Mouse (Mus musculus) liver, embryonic 12.5 days (tissue): ENCODE data around the gene Atxn1l. TPM values are rescaled to one million over a fixed set of nuclear protein-coding genes. Genes with fewer than 3 reads are reported as not detected.

Source experiments
- ATAC-seq: fragments of 200-750 bp; cut with Nextera tagmentation; 2 replicates; pipeline ENCODE4 v1.8.0; 2017; ENCODE audit warnings: moderate number of reproducible peaks, mild to moderate bottlenecking, moderate library complexity
- H3K27ac ChIP-seq: fragments of 300-500 bp; sonication (generic); 2 replicates; pipeline ENCODE4 v1.5.1; 2016; ENCODE audit warnings: mild to moderate bottlenecking
- H3K27me3 ChIP-seq: fragments of 300-500 bp; sonication (generic); replicated peaks from 2 replicates; pipeline ENCODE4 v1.6.1; 2016; ENCODE audit warnings: mild to moderate bottlenecking, moderate library complexity
- H3K36me3 ChIP-seq: fragments of 300-500 bp; sonication (generic); 2 replicates; pipeline ENCODE4 v1.6.1; 2016; ENCODE audit warnings: mild to moderate bottlenecking, moderate library complexity
- H3K4me1 ChIP-seq: fragments of 300-500 bp; sonication (generic); 2 replicates; pipeline ENCODE4 v1.6.1; 2016
- H3K4me2 ChIP-seq: fragments of 300-500 bp; sonication (generic); 2 replicates; pipeline ENCODE4 v1.6.1; 2016; ENCODE audit warnings: mild to moderate bottlenecking, moderate library complexity
- H3K4me3 ChIP-seq: fragments of 300-500 bp; sonication (generic); 2 replicates; pipeline ENCODE4 v1.5.1; 2016; ENCODE audit warnings: mild to moderate bottlenecking, moderate library complexity
- H3K9ac ChIP-seq: fragments of 300-500 bp; sonication (generic); 2 replicates; pipeline ENCODE4 v1.6.1; 2016; ENCODE audit warnings: mild to moderate bottlenecking, moderate library complexity
- H3K9me3 ChIP-seq: fragments of 300-500 bp; sonication (generic); replicated peaks from 2 replicates; pipeline ENCODE4 v1.6.1; 2016; ENCODE audit warnings: mild to moderate bottlenecking, moderate library complexity
- WGBS: fragments of 180-500 bp; shearing (Covaris S2); methylation state at CpG from one replicate; pipeline ENCODE4 v1.1.7; 2016; ENCODE audit not compliant: insufficient replicate concordance; 5-methylcytosine and 5-hydroxymethylcytosine counted together
- polyA plus RNA-seq: library from polyadenylated mRNA; unstranded; fragments of >200 nt; fragmentation: Nextera tagmentation; extraction: Ambion mirVana; gene quantifications from 2 replicates; pipeline ENCODE4 v1.2.1, GENCODE M21; 2016

Atxn1l gene
- polyA plus RNA-seq, 1 experiment from 2014 or later: 3.9 TPM

GRCm38 (mm10) chr8:109714961-109715360, 22.6 kb downstream of the Atxn1l start:
- H3K27ac ChIP-seq: no peak overlapping the region
- no peak overlapping the region for H3K9ac ChIP-seq
- no peaks in the 10 kb centered on the region for H3K27me3 ChIP-seq
- 77% methylated on average over 5 of the region's 5 CpGs for WGBS
- no peak overlapping the region for H3K4me2 ChIP-seq
- ATAC-seq: no peak
- H3K36me3 ChIP-seq: peaks cover 90% of the 10 kb centered on the region
- H3K9me3 ChIP-seq: no peaks in the 10 kb centered on the region
- H3K4me3 ChIP-seq: no peak overlapping the region
- H3K4me1 ChIP-seq: no peaks in the 10 kb centered on the region

- ATAC-seq: no peak
- WGBS: 74% methylated on average over 1 of the region's 1 CpGs
- H3K36me3 ChIP-seq: peaks cover 90% of the 10 kb centered on the region
Measured at GRCm38 (mm10) chr8:109712521-109712920, 25.0 kb downstream of the Atxn1l start.

GRCm38 (mm10) chr8:109707921-109708320, 29.6 kb downstream of the Atxn1l start:
- no peak for ATAC-seq
- Histone ChIP-seq H3K9me3 (no peaks in the 10 kb centered on the region), H3K27ac (no peak overlapping the region), H3K36me3 (peaks cover 52% of the 10 kb centered on the region), H3K27me3 (peaks cover 4% of the 10 kb centered on the region), H3K4me1 (peaks cover 31% of the 10 kb centered on the region), H3K4me3 (no peak overlapping the region), H3K9ac (no peak overlapping the region), H3K4me2 (no peak overlapping the region)
- 71% methylated on average over 4 of the region's 4 CpGs for WGBS

More at GRCm38 (mm10) chr8:109712521-109712920, 25.0 kb downstream of the Atxn1l start:
- Histone ChIP-seq H3K4me3 (no peak overlapping the region), H3K9me3 (no peaks in the 10 kb centered on the region), H3K9ac (no peak overlapping the region), H3K4me2 (no peak overlapping the region), H3K27me3 (no peaks in the 10 kb centered on the region), H3K4me1 (peaks cover 2% of the 10 kb centered on the region), H3K27ac (no peak overlapping the region)

GRCm38 (mm10) chr8:109706874-109707237, 30.7 kb downstream of the Atxn1l start:
- H3K27ac ChIP-seq: peak overlapping the region; percentile 95; the same call in 1 of the 2 replicates
- H3K36me3 ChIP-seq: peaks cover 42% of the 10 kb centered on the region
- 20% methylated on average over 2 of the region's 2 CpGs for WGBS
- peak; percentile 40; the same call in 1 of the 2 replicates for ATAC-seq
- peak overlapping the region; percentile 99; the same call in 1 of the 2 replicates for H3K9ac ChIP-seq
- H3K4me1 ChIP-seq: peaks cover 31% of the 10 kb centered on the region
- H3K9me3 ChIP-seq: no peaks in the 10 kb centered on the region
- H3K27me3 ChIP-seq: peaks cover 15% of the 10 kb centered on the region
- peak overlapping the region; percentile 95 for H3K4me2 ChIP-seq
- peak overlapping the region; percentile 93 for H3K4me3 ChIP-seq

- H3K27me3 ChIP-seq: peaks cover 17% of the 10 kb centered on the region
- peak overlapping the region; percentile 99 for H3K9ac ChIP-seq
- peaks cover 31% of the 10 kb centered on the region for H3K4me1 ChIP-seq
- peak; percentile 49 for ATAC-seq
- peak overlapping the region; percentile 95 for H3K27ac ChIP-seq
- peak overlapping the region; percentile 93 for H3K4me3 ChIP-seq
- 4% methylated on average over 25 of the region's 30 CpGs for WGBS
- peak overlapping the region; percentile 95 for H3K4me2 ChIP-seq
- peaks cover 36% of the 10 kb centered on the region for H3K36me3 ChIP-seq
- H3K9me3 ChIP-seq: no peaks in the 10 kb centered on the region
Measured at GRCm38 (mm10) chr8:109706076-109706873, 31.3 kb downstream of the Atxn1l start.

- peak within 1 kb of the TSS; percentile 99 for H3K9ac ChIP-seq
- peak; percentile 91 for ATAC-seq
- H3K27ac ChIP-seq: peak within 1 kb of the TSS; percentile 95
- peaks cover 31% of the 10 kb centered on the region for H3K4me1 ChIP-seq
- peaks cover 19% of the 10 kb centered on the region for H3K27me3 ChIP-seq
- WGBS: under 1% methylated on average over 89 of the region's 100 CpGs
- H3K4me3 ChIP-seq: peak within 1 kb of the TSS; percentile 93
- H3K4me2 ChIP-seq: peak within 1 kb of the TSS; percentile 95
- peaks cover 28% of the 10 kb centered on the region for H3K36me3 ChIP-seq
- H3K9me3 ChIP-seq: no peaks in the 10 kb centered on the region
Measured at GRCm38 (mm10) chr8:109705320-109706075, 32.0 kb downstream of the Atxn1l start, which contains the start of gene Zfp821. TSS of gene Zfp821 (plus strand) at chr8:109705546.

- H3K36me3 ChIP-seq: peaks cover 21% of the 10 kb centered on the region
- 5% methylated on average over 24 of the region's 24 CpGs for WGBS
- H3K27ac ChIP-seq: peak overlapping the region; percentile 95
- peaks cover 31% of the 10 kb centered on the region for H3K4me1 ChIP-seq
- H3K27me3 ChIP-seq: peaks cover 25% of the 10 kb centered on the region
- peak overlapping the region; percentile 95 for H3K4me2 ChIP-seq
- peak overlapping the region; percentile 93 for H3K4me3 ChIP-seq
- peak; percentile 36 for ATAC-seq
- no peaks in the 10 kb centered on the region for H3K9me3 ChIP-seq
- H3K9ac ChIP-seq: peak overlapping the region; percentile 63
Measured at GRCm38 (mm10) chr8:109704565-109705319, 32.8 kb downstream of the Atxn1l start.

GRCm38 (mm10) chr8:109698477-109698876, 39.1 kb downstream of the Atxn1l start:
- H3K4me3 ChIP-seq: no peak overlapping the region
- 66% methylated on average over 3 of the region's 3 CpGs for WGBS
- ATAC-seq: no peak
- H3K27ac ChIP-seq: no peak overlapping the region
- no peaks in the 10 kb centered on the region for H3K9me3 ChIP-seq
- no peak overlapping the region for H3K4me2 ChIP-seq
- no peaks in the 10 kb centered on the region for H3K36me3 ChIP-seq
- peaks cover 10% of the 10 kb centered on the region for H3K4me1 ChIP-seq
- H3K9ac ChIP-seq: no peak overlapping the region
- H3K27me3 ChIP-seq: peaks cover 32% of the 10 kb centered on the region

- Histone ChIP-seq H3K9me3 (no peaks in the 10 kb centered on the region), H3K36me3 (no peaks in the 10 kb centered on the region), H3K4me2 (no peak overlapping the region), H3K27ac (no peak overlapping the region), H3K9ac (no peak overlapping the region), H3K4me3 (no peak overlapping the region), H3K27me3 (peaks cover 26% of the 10 kb centered on the region), H3K4me1 (peaks cover 10% of the 10 kb centered on the region)
- 60% methylated on average over 1 of the region's 1 CpGs for WGBS
- ATAC-seq: no peak
Measured at GRCm38 (mm10) chr8:109697754-109698153, 39.8 kb downstream of the Atxn1l start.

- 63% methylated on average over 6 of the region's 6 CpGs for WGBS
- Histone ChIP-seq H3K27me3 (peaks cover 1% of the 10 kb centered on the region), H3K9ac (peak overlapping the region; percentile 93; the same call in 1 of the 2 replicates), H3K36me3 (peaks cover 5% of the 10 kb centered on the region; the same call in 1 of the 2 replicates), H3K4me3 (peak overlapping the region; percentile 96), H3K9me3 (no peaks in the 10 kb centered on the region), H3K4me1 (peaks cover 30% of the 10 kb centered on the region), H3K4me2 (peak overlapping the region; percentile 91), H3K27ac (no peak overlapping the region)
- no peak for ATAC-seq
Measured at GRCm38 (mm10) chr8:109694154-109694553, 43.4 kb downstream of the Atxn1l start.

- WGBS: under 1% methylated on average over 57 of the region's 57 CpGs
- Histone ChIP-seq H3K27ac (peak within 1 kb of the TSS; percentile 80), H3K9ac (peak within 1 kb of the TSS; percentile 93), H3K4me1 (peaks cover 30% of the 10 kb centered on the region), H3K36me3 (peaks cover 5% of the 10 kb centered on the region; the same call in 1 of the 2 replicates), H3K4me2 (peak within 1 kb of the TSS; percentile 91), H3K27me3 (no peaks in the 10 kb centered on the region), H3K4me3 (peak within 1 kb of the TSS; percentile 96), H3K9me3 (no peaks in the 10 kb centered on the region)
- peak; percentile 98 for ATAC-seq
Measured at GRCm38 (mm10) chr8:109693146-109693900, 44.2 kb downstream of the Atxn1l start, which contains the start of gene Ist1. TSS of gene Ist1 (minus strand) at chr8:109693260.
